Mouse (Mus musculus) activated CD4-positive, CD25-positive, alpha-beta regulatory T cell (primary cell): ENCODE data around the gene Tab3. TPM values are rescaled to one million over a fixed set of nuclear protein-coding genes. Genes with fewer than 3 reads are reported as not detected.

Experiments
- polyA plus RNA-seq, 2 experiments: library from polyadenylated mRNA; unstranded; fragments of 100-300 nt; shearing (Covaris generic); gene quantifications; one replicate each; pipeline ENCODE4 v1.2.1; 2017

Gene Tab3
- polyA plus RNA-seq, result 1 to 10 TPM; 7.3 to 8.0 TPM

GRCm38 (mm10) chrX:85573532-85574181 is at the start of gene Tab3:
Gene Tab3 (plus strand): TSS chrX:85574022.

Other genes with a start within 250 kb of the Tab3 start
- 1 to 10 TPM; 2.6 to 2.9 TPM for gene Gk, start 202.8 kb downstream of the Tab3 start, polyA plus RNA-seq